Mouse (Mus musculus) heart, embryonic 16.5 days (tissue): ENCODE data around the gene Hist1h2bb. TPM values are rescaled to one million over a fixed set of nuclear protein-coding genes. Genes with fewer than 3 reads are reported as not detected.
"Not testable (repeated sequence)": the region's sequence is repeated elsewhere in the genome, so short reads cannot be mapped to it uniquely, and the experiment has no call there.

Experiments used
- ATAC-seq: fragments of 200-750 bp; cut with Nextera tagmentation; replicated peaks from 2 replicates; pipeline ENCODE4 v1.8.0; 2017; ENCODE audit warnings: moderate number of reproducible peaks; ENCODE audit not compliant: insufficient read depth, low FRiP score; ENCODE audit errors: extremely low read depth
- H3K27ac ChIP-seq: fragments of 300-500 bp; sonication (generic); 2 replicates; pipeline ENCODE4 v1.5.1; 2014; ENCODE audit warnings: mild to moderate bottlenecking, low read length, control low read depth, moderate library complexity
- H3K27me3 ChIP-seq: fragments of 300-500 bp; sonication (generic); 2 replicates; pipeline ENCODE4 v1.6.1; 2014; ENCODE audit warnings: low read length, mixed read lengths; ENCODE audit not compliant: control insufficient read depth, insufficient read depth
- H3K36me3 ChIP-seq: fragments of 300-500 bp; sonication (generic); 2 replicates; pipeline ENCODE4 v1.6.1; 2014; ENCODE audit not compliant: control insufficient read depth, insufficient read depth
- H3K4me1 ChIP-seq: fragments of 300-500 bp; sonication (generic); 2 replicates; pipeline ENCODE4 v1.6.1; 2014; ENCODE audit warnings: low read length, mixed read lengths; ENCODE audit not compliant: control insufficient read depth, insufficient read depth
- H3K4me2 ChIP-seq: fragments of 300-500 bp; sonication (generic); 2 replicates; pipeline ENCODE4 v1.6.1; 2014; ENCODE audit warnings: low read depth, mild to moderate bottlenecking, control low read depth, low read length
- H3K4me3 ChIP-seq: fragments of 300-500 bp; sonication (generic); 2 replicates; pipeline ENCODE4 v1.5.1; 2014; ENCODE audit warnings: mild to moderate bottlenecking, control low read depth, low read length
- H3K9ac ChIP-seq: fragments of 300-500 bp; sonication (generic); 2 replicates; pipeline ENCODE4 v1.6.1; 2014; ENCODE audit warnings: low read length, control low read depth
- H3K9me3 ChIP-seq: fragments of 300-500 bp; sonication (generic); replicated peaks from 2 replicates; pipeline ENCODE4 v1.6.1; 2016; ENCODE audit warnings: low read length; ENCODE audit not compliant: control insufficient read depth
- WGBS: fragments of 180-500 bp; shearing (Covaris S2); extraction: QIAGEN DNeasy Blood & Tissue Kit; methylation state at CpG from one replicate; pipeline ENCODE4 v1.1.7; 2014; 5-methylcytosine and 5-hydroxymethylcytosine counted together
- polyA plus RNA-seq: library from polyadenylated mRNA; unstranded; fragments of >200 nt; fragmentation: Nextera tagmentation; extraction: Ambion mirVana; gene quantifications from 2 replicates; pipeline ENCODE4 v1.2.1, GENCODE M21; 2015

Gene Hist1h2bb
- polyA plus RNA-seq, 1 experiment from 2014 or later: 0.98 TPM

DNA sequence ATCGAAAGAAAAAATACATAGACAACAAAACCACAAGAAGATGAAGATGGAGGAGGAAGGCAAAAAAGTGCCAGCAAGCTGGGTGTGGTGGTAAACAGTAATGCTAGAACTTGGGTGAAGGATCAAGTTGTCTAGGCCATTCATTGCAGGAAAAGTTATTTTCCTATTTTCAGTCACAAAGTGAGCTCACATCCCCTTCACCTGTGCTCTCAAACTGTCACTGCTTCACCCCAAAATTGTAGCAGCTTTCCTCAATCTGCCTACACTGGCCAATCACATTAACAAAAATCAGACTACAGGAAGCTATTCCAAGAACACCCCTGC, 13.3 kb downstream of the Hist1h2bb start:
- H3K4me2 ChIP-seq: peak overlapping the region; percentile 89
- H3K4me3 ChIP-seq: peak overlapping the region; percentile 76
- no peaks in the 10 kb centered on the region for H3K9me3 ChIP-seq
- 56% methylated on average over 1 of the region's 1 CpGs for WGBS
- H3K4me1 ChIP-seq: peaks cover 22% of the 10 kb centered on the region
- H3K27ac ChIP-seq: peak overlapping the region; percentile 87
- no peaks in the 10 kb centered on the region for H3K27me3 ChIP-seq
- H3K36me3 ChIP-seq: no peaks in the 10 kb centered on the region
- peak overlapping the region; percentile 75 for H3K9ac ChIP-seq
- ATAC-seq: no peak

DNA sequence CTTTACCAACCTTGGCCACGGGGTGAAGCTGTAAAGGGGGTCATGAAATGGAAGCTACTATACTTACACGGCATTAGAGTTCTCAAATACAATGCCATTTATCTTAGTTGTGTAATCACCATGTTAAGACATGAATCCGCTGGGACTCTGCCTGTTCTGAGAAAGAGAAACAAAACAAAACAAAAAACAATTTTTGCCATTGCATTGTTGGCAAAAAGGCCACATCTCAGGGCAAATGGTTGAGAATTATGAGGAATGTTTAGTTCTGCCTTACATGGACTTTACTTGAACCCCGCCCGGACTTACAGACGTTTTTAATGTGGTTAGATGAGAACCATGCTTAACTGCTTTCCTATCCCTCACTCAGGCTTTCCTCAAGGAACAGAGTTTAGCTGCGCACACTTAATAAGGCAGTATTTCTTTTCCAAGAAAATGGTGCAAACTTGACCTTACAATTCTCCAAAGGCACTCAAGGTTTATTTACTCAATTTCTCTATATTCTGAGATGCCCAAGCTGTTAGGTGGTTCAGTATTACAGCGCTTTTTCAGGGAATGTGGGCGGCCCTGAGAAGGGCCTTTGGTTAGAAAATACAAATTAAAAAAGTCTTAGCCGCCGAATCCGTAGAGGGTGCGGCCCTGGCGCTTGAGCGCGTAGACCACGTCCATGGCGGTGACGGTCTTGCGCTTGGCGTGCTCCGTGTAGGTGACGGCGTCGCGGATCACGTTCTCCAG, 13.9 kb downstream of the Hist1h2bb start:
- Histone ChIP-seq H3K27me3 (no peaks in the 10 kb centered on the region), H3K9ac (peak overlapping the region; percentile 75), H3K4me1 (peaks cover 22% of the 10 kb centered on the region), H3K36me3 (no peaks in the 10 kb centered on the region), H3K9me3 (no peaks in the 10 kb centered on the region), H3K27ac (peak overlapping the region; percentile 87), H3K4me2 (peak overlapping the region; percentile 89), H3K4me3 (peak overlapping the region; percentile 76)
- WGBS: 2% methylated on average over 19 of the region's 27 CpGs
- ATAC-seq: no peak

DNA sequence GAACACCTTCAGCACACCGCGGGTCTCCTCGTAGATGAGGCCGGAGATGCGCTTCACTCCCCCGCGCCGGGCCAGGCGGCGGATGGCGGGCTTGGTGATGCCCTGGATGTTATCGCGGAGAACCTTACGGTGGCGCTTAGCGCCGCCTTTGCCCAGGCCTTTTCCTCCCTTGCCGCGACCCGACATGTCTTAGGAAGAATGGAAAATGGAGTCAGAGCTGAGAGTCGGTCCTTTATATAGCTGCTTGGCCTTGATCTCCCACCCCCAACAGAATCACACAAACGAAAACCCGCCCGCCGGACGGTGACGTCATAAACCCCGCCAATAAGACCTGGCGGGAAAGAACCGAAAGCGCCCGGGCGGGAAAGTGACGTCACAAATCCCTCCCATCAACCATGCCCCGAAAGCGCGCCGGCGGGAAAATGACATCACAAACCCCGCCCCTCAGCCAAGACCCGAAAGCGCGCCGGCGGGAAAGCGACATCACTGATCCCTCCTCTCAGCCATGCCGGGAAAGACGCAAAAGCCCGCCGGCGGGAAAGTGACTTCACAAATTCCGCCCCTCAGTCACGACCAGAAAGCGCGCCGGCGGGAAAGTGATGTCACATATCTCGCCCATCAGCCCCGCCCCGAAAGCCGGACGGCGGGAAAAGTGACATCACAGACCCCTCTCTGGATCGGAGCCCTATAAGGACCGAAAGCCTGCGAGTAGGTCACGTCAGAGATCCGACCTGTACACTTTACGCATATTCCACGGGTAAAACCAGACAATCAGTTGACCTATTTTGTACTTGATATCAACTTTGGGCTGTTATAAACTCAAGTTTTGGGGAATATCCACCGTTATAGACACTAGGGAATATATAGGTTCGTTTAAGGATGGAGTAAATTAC, 14.7 kb downstream of the Hist1h2bb start, which contains the start of gene Hist1h4a:
TSS of gene Hist1h4a (minus strand) at position 259 of the 893 bp plus-strand sequence.
- Histone ChIP-seq H3K4me2 (peak within 1 kb of the TSS; percentile 89), H3K9me3 (no peaks in the 10 kb centered on the region), H3K27me3 (no peaks in the 10 kb centered on the region), H3K36me3 (no peaks in the 10 kb centered on the region), H3K27ac (peak within 1 kb of the TSS; percentile 96), H3K4me3 (peak within 1 kb of the TSS; percentile 76), H3K4me1 (peaks cover 22% of the 10 kb centered on the region), H3K9ac (peak within 1 kb of the TSS; percentile 76)
- peak; percentile 77 for ATAC-seq
- under 1% methylated on average over 65 of the region's 72 CpGs for WGBS

DNA sequence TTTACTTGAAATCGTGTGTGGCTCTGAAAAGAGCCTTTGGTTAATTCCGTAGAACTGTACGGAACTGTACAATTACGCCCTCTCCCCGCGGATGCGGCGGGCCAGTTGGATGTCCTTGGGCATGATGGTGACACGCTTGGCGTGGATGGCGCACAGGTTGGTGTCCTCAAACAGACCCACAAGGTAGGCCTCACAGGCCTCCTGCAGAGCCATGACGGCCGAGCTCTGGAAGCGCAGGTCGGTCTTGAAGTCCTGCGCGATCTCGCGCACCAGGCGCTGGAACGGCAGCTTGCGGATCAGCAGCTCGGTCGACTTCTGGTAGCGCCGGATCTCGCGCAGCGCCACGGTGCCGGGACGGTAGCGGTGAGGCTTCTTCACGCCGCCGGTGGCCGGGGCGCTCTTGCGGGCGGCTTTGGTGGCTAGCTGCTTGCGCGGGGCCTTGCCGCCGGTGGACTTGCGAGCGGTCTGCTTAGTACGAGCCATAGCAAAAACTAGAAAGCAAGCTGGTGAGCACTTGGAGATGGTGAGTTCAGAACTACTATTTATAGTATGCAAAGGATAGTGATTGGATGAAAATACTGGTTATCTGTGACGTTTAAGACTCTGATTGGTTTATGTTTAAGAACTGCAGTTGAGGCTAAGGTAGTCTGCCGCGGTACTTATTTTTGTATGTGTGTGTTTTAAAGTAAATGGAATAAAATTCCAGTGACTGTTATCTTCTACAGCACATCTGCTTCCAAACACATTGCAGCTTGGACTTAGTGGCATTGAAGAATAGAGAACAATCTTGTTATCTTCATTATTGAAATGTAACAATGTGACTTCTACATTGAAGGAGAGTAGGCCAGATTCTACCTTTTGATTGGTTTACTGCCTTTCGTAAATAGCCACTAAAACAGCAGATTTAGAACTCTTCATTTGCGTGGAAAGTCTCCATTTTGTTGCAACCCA, 15.6 kb downstream of the Hist1h2bb start, which contains the start of gene Hist1h3a:
TSS of gene Hist1h3a (minus strand) at position 516 of the 951 bp plus-strand sequence.
- Histone ChIP-seq H3K9ac (peak within 1 kb of the TSS; percentile 86), H3K4me1 (peaks cover 22% of the 10 kb centered on the region), H3K4me3 (peak within 1 kb of the TSS; percentile 76), H3K27ac (peak within 1 kb of the TSS; percentile 96), H3K4me2 (peak within 1 kb of the TSS; percentile 89)
- H3K36me3 ChIP-seq, H3K9me3 ChIP-seq, H3K27me3 ChIP-seq: not testable (repeated sequence)
- ATAC-seq: peak; percentile 50
- under 1% methylated on average over 24 of the region's 52 CpGs for WGBS

DNA sequence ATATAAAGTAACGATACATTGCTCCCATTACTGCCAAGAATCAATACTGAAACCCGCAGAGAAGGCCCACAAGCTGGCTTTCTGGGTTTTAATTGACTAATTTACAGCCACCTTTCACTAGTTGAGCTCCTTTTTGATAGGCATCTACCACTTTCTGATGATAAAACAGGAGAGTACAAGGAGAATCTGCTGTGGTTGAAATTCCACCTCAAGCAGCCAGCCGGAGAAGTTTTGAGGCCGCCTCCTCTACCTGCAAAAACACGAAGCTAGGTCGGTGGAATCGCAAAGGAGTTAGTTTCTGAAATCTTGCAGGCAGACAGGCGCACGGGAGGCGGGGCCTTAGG, 16.7 kb downstream of the Hist1h2bb start:
- no peaks in the 10 kb centered on the region for H3K9me3 ChIP-seq
- peak overlapping the region; percentile 86 for H3K9ac ChIP-seq
- 3% methylated on average over 10 of the region's 10 CpGs for WGBS
- H3K36me3 ChIP-seq: no peaks in the 10 kb centered on the region
- no peak for ATAC-seq
- no peaks in the 10 kb centered on the region for H3K27me3 ChIP-seq
- peak overlapping the region; percentile 89 for H3K4me2 ChIP-seq
- peak overlapping the region; percentile 96 for H3K27ac ChIP-seq
- H3K4me1 ChIP-seq: peaks cover 18% of the 10 kb centered on the region
- peak overlapping the region; percentile 76 for H3K4me3 ChIP-seq

DNA sequence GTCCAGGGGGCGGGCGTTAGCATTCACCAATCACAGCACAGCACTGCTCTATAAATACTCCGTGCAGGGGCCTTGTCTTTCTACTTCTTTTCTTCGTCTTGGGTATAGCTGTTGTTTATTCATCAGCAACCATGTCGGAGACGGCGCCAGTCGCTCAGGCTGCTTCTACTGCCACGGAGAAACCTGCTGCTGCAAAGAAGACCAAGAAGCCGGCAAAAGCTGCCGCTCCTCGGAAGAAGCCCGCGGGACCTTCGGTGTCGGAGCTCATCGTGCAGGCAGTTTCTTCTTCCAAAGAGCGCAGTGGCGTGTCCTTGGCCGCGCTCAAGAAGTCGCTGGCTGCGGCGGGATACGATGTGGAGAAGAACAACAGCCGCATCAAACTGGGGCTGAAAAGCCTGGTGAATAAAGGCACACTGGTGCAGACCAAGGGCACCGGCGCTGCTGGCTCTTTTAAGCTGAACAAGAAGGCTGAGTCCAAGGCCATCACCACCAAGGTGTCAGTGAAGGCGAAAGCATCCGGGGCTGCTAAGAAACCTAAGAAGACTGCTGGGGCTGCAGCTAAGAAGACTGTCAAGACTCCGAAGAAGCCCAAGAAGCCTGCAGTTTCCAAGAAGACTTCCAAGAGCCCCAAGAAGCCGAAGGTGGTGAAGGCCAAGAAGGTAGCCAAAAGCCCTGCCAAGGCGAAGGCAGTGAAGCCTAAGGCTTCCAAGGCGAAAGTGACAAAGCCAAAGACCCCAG, 17.2 kb downstream of the Hist1h2bb start, which contains the start of gene Hist1h1a:
TSS of gene Hist1h1a (plus strand) at position 81 of the 738 bp plus-strand sequence.
- peak; percentile 63 for ATAC-seq
- H3K4me3 ChIP-seq: peak within 1 kb of the TSS; percentile 76
- no peaks in the 10 kb centered on the region for H3K9me3 ChIP-seq
- peak within 1 kb of the TSS; percentile 86 for H3K9ac ChIP-seq
- 2% methylated on average over 34 of the region's 34 CpGs for WGBS
- H3K36me3 ChIP-seq: no peaks in the 10 kb centered on the region
- peak within 1 kb of the TSS; percentile 96 for H3K27ac ChIP-seq
- H3K4me2 ChIP-seq: peak within 1 kb of the TSS; percentile 89
- H3K27me3 ChIP-seq: no peaks in the 10 kb centered on the region
- peaks cover 20% of the 10 kb centered on the region for H3K4me1 ChIP-seq

DNA sequence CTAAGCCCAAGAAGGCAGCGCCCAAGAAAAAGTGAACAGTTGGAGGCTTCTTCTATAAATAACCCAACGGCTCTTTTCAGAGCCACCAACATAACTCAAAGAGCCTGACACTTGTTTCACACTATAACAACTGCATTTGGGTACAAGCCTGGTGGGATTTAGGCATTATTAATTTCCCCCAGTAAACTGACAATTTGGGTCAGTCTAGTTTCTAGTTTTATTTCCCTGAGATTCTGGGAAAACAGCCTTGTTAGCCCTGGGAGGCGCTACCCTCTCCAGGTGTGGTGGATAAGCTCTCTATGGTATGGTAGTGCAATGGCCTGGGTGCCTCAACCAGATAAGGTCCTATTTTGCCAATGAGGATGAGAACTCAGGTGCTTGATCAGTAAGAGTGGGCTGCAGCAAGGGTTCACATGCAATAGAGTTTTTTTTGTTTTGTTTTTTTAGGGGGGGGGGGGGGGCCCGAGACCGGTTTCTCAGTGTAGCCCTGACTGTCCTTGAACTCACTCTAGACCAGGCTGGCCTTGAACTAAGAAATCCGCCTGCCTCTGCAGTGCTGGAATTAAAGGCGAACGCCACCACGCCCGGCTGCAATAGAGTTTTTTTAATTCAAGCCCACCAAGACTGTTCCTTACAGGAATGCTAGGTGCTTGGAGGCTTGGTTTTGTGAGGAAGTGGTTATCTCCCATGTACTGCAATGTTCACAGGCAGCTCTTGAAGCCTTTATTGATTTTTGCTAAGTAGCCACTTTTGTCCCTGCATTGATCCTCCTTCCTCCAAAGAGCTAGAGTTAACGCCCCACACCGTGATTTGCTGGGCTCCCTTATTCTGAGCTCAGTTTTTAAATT, 18.0 kb downstream of the Hist1h2bb start:
- Histone ChIP-seq H3K4me2 (peak overlapping the region; percentile 89), H3K9ac (peak overlapping the region; percentile 86), H3K27me3 (no peaks in the 10 kb centered on the region), H3K4me3 (peak overlapping the region; percentile 76), H3K4me1 (peaks cover 22% of the 10 kb centered on the region), H3K36me3 (no peaks in the 10 kb centered on the region), H3K9me3 (no peaks in the 10 kb centered on the region), H3K27ac (peak overlapping the region; percentile 96)
- WGBS: 40% methylated on average over 11 of the region's 12 CpGs
- no peak for ATAC-seq
